Mouse (Mus musculus) bone marrow macrophage, adult 2 months (primary cell): ENCODE measurements at regions not wholly inside any gene's neighbourhood (a gene's known extent, or its start where the extent isn't known, plus 50 kb on each side); places are given as distances from the start of the nearest gene placed in this dataset.

ENCODE experiments used
- CTCF ChIP-seq: IDR thresholded peaks from 2 replicates; pipeline ENCODE4 v1.5.1; 2012; ENCODE audit warnings: low read depth, mild to moderate bottlenecking, low read length, moderate library complexity
- POLR2A ChIP-seq: IDR thresholded peaks from 2 replicates; pipeline ENCODE4 v1.6.1; 2012; ENCODE audit warnings: mild to moderate bottlenecking, low read depth, low read length, borderline replicate concordance

GRCm38 (mm10) chr13:52711713-52712369 lies 128.9 kb downstream of the Syk start:
- TF ChIP-seq POLR2A (no peak), CTCF (peak; percentile 66)
